Mouse (Mus musculus): ENCODE measurements around the gene Tril.
A peak's percentile ranks its signal among the peaks of the same experiment; 100 is the strongest.

The Tril gene

DNA sequence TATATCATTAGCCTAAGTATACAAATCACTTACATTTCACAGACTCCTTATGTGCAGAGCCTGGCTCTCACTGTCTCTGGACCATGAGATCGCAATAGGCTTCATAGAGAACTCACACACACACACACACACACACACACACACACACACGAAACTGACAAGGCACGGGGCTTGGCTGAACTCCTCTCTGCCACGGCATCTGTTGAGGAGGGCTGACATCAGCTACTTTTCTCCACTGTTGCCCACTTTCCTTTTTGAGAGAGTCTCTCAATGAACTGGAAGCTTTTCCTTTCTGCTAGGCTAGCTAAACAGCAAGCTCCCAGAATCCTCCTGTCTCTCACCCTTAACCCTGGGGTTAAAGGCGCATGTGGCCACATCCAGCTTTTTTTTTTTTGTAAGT, 14.6 kb downstream of the Tril start:
- DNase-seq (ENCODE audit: low read depth, low spot score), result no peak

DNA sequence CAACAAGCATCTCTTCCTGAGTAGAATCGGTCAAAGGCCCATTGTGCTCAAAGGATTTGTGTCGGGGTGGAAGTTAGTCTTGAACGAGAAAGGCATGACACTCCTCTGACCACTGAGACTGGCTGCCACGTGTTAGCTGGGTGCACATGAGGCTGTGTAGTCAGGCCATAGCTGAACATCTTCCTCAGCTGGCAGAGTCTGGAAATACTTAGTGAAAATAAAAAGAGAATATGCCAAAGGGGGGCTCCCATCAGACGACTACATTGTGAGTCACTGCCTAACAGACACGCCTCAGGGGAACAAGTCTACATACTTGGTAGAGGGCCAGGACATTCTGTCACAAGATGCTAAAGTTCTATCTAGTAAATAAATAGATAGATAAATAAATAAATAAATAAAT, 16.5 kb downstream of the Tril start:
- DNase-seq (ENCODE audit: low read depth, low spot score), result no peak

DNA sequence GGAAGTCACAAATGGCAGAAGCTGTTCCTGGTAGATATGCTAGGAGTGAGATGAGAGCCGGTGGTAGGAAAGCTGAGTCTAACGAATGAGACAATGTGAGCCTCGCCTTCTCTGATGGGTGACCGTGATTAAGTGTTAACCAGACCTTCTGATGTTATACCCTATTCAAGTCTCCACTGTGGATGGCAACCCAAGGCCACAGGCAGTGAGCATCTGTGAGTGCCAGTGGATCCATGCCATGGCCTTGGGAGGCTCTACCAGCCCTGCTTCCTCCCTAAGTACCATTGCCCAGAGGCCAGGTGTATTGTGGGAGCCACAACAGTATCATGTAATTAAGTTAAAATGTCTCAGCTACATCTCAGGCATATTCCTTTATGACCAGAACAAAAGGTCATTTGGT, 17.1 kb downstream of the Tril start:
- no peak for DNase-seq (ENCODE audit: low read depth, low spot score)

DNA sequence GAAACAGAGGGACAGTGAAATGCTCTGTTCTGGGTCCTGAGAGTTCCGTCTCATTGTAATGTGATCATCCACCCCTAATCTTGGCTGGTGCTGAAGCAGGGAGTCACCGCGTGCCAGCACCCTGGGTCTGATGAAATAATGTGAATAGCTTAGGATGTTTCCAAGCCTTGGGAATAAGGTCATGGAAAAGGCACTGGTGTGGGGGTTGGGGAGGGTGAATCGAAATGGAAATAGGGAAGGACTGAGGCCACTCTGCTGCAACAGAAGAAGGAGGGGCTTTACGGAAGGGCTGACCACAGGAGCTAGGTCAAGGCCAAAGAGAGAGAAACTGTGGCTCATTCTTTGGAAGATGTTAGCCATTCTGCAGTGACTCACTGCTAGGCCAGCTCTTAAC, 18.7 kb downstream of the Tril start:
- no peak for DNase-seq (ENCODE audit: low read depth, low spot score)

DNA sequence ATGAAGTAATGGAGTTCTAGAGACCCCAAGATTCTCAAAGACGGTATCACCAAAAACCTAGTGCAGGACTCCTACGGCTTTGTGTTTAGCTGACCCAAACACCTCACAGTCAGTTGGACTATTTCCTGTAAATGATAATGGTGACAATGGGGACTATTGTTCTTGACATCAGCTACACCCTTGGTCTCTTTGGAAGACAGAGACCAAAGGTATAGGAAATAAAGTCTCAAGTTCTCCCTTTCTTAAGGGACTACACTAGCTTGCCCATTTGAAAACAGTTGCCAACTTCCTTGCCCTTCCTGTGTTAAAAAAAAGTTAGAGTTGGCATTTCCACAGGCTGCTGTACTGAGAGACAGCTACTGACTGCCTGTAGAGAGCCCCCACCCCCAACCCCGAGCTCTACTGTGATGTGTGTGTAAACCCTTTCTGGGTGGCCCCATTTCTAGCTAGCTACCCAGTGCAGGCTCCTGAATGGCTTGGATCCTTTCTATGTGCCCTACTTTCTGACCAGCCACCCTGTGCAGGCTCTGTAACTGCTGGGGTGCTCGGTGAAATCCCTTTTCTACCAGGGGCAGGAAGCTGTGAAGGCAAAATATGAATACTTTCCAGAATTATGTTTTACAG, 19.2 kb downstream of the Tril start:
- no peak for DNase-seq (ENCODE audit: low read depth, low spot score)

DNA sequence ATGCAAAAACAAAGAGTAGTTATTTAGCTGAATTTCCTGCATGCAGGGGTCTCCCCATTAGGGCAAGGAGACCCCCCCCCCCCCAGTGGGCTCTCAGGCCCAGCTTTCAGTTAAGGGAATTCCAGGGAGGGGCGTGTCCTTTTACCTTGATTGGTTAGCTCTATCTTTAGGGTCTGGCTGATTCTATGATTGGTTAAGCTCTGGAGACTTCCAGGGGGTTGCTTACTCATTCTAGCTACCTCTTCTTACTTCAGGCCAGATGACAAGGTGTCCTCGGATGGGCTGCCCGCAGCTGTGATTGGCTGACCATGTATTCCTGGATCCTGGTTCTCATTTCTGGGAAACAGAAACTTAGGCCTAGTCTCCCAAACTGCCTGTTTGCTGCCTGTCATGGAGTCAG, 21.8 kb downstream of the Tril start:
- no peak for DNase-seq (ENCODE audit: low read depth, low spot score)

DNA sequence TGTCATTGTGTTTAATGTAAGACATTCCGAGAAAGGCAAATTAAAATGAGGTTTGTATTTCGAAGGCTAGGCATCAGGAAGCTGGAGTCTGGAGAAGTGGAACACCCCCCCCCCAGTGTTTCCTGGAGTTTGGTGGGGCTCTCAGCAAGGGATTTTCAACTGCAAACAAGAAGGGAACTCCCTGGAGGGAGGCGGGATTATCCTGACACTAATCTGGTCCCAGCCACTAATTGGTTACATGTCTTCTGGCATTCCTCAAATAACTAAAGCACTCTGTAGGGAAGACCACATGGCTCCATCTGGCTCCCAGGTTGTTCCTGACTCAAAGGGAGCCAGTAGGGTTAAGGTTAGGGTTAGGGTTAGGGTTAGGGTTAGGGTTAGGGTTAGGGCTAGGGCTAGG, 23.8 kb downstream of the Tril start:
- DNase-seq (ENCODE audit: low read depth, low spot score), result no peak

DNA sequence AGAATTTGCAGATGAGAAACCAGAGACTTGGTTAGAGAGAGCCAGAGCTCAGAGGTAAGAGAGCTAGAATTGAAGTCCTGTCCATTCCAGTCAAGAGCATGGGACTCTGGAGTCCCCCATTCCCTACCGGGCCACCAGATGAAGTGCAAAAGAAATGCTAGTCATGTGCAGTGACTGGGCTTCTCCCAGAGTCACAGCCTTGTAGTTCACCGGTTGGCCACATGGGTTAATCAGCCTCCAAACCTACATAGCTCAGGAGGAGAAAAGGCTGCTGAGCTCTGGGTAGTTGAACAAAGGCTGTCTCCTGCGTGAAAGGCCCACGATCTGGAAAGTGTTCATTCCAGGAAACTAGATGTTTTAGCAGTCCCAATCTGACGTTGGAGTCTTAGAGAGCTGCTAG, 24.8 kb downstream of the Tril start:
- peak; percentile 6 for DNase-seq (ENCODE audit: low read depth, low spot score)

DNA sequence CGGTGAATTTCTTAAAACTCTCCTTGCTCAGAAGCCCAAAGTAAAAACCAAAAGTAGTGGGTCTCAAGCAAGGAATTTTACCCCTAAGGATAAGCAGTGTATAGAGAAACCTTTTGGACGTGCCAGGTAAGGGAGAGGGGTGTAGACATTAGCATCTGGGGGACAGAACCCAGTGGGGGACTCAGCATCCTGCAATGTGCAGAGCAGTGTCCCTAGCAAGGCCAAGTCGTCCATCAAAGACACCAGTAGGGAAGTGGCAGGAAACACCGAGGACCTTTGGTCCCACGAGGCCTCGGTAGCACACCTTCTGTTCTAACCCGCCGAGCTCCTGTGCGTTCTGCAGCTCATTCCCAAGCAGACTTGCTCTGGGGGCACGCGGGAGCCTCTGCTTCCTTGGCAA, 25.6 kb downstream of the Tril start:
- no peak for DNase-seq (ENCODE audit: low read depth, low spot score)

DNA sequence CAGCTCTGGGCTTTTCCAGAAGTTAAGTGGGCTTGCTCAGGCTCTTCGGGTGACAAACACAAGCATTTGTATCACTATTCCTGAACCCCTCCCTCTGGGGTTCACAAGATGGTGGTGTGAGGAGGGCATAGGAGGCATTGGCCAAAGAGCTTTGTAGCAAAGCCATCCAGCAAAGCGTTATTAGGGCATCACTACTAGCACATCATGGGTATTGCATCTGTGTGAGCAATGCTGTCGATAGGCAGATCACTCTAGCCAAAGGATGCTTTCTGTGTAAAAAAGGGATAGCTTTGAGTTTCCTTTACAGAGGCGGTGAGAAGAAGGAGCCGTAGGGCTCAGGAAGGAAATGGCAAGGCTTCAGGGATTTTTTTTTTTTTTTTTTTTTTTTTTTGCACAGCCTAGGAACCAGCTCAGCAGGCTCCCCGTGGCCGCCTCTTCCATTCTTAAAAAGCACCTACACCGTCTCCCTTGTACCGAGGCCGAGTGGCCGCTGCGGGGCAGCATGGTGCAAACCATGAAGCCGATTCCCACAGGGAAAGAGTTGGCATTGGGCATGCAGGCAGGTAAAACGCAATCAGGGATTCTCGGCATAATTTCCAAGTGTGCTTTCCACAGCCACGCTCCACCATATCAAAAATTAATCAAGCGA, 26.2 kb downstream of the Tril start:
- no peak for DNase-seq (ENCODE audit: low read depth, low spot score)

DNA sequence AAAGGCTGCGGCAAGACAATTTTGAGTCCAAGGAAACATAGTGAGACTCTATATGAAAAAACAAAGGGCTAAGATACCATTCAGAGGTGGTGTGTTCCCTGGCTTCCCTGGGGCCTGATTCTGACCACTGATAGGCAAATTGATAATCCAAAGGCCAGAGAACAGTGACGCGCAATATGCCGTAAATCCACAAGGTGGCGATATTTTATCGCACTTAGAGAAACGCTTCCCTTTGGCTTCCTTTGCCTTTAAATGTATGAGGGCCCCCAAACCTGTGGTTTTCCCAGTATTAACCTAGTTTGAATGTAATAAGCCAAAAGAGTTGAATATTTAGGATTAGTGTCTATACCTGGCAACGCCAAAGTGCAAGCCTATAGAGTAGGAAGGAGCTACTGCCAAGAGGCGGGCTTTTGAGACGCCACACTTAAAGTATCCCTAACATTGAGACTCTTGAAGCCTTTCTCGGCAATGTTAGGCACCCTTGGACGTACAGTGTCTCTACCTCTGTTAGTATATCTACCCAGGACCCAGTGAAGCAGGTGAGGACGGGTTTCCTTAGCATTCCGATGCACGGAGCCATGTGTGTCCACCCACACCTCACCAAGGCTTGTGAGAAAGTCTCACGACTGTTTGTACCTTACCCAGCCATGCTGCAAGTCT, 37.6 kb downstream of the Tril start:
- peak; percentile 41 for DNase-seq (ENCODE audit: low read depth, low spot score)

DNA sequence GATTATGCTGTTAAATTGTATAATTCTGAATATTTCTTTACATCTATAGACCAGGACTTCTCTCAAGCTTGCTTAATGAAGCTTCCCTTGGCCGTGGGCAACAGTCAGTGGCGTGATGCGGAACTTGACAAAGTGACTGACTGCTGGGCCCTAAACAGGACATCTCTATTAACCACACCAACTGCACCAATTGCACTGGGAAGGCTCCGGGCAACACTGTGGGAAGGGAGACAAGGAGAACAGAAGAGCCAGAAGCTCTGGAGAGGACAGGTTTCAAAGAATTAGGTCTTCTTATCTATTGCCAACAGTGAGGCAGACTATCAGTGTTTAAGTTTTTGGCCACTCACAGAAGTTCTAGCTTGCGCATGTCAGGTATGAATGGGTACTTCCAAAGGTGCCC, 38.4 kb downstream of the Tril start:
- DNase-seq (ENCODE audit: low read depth, low spot score), result no peak

DNA sequence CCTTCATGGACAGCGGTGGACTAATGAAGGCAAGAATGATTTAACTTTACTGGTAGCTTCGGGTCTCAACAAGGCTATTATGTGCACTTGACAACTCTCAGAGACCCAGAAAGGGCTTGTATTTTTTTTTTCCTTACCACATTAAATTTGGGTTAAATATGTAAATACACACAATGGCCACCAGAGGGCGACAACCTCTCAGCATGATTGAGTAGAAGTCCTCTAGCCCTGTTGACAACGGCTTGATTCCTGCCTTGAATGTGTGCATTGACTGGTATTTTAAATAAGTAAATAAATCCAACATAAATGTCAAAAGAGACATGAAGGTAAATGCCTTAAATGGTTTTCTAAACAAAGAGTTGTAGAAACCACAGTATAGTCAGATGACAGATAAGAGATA, 39.5 kb downstream of the Tril start:
- peak; percentile 52 for DNase-seq (ENCODE audit: low read depth, low spot score)

DNA sequence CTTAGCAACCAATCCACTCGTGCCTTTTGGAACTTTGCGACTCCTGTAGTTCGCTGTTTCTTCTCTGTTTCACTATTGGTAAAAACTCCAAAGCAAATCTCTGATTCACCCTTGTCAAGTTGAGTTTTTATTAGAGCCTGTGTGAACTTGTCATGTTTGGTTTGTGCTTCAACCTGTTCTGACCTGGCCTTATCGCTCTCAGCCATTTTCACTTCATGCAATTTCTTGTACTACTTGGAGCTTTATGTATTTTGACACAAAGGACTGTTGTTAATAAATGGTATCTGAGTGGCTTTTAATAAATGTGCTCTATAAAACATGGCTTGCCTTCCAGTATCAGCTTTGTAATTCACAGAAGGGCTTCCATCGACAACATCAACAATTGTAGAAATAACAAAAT, 40.6 kb downstream of the Tril start:
- DNase-seq (ENCODE audit: low read depth, low spot score), result no peak

DNA sequence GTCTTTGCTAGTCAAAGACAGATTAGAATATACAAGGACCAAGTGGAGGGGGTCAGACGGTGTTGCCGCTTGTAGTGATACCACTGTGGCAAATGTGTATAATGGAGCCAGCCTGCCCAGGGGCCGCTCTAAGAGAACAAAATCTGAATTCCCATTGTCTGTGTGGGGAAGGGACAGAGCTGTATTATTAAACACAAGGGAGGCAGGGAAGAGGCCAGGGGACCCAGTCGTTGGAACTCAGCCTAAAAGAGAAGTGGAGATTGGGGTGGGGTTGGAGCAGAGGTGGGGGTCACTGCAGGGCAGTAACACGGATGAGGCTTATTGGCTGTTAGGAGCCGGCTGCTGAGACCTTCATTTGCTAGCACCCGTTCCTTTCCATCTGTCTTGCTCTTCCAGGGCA, 41.1 kb downstream of the Tril start:
- DNase-seq (ENCODE audit: low read depth, low spot score), result no peak

DNA sequence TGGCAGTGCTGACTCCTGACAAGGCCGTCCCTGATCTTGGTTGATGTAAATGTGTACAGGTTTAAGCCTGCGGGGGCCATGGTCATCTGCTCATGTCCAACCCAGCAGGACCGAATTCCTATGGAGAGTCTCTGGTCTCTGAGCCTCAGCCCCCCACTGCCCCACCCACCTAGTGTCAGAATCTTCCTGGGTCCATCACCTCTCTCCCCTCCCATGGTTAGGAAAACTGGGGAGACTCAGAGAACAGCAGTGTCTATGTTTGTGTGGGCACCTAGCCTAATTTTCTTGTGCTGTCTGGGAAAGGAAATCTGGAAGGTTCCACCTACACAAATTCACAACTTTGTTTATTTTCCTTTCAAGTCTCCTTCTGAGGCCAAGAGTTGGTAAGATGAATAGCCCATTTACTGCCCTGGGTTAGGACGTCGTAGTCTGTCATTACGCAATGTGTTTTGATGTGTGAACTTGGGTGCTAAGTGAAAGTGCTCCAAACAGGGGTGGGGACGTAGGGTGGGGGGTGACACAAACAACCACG, 42.1 kb downstream of the Tril start:
- no peak for DNase-seq (ENCODE audit: low read depth, low spot score)

DNA sequence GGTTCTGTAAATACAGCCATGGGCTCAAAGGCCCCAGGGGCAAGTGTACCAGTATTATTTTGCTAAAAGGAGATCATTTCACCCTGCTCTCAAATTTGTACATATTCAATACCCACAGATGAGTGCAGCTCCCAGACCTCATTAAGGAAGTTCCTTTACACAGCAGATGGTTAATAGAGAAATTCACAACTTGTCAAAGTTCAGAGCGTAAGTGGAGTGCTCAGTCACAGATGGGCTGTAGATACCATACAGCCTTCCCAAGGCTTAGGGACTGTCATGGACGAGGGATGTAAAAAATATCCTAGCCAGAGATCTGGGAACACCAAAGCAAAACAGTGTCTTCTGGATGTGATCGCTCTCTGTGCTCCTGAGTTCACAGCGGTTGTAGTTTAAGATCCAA, 52.4 kb downstream of the Tril start:
- DNase-seq (ENCODE audit: low read depth, low spot score), result no peak

DNA sequence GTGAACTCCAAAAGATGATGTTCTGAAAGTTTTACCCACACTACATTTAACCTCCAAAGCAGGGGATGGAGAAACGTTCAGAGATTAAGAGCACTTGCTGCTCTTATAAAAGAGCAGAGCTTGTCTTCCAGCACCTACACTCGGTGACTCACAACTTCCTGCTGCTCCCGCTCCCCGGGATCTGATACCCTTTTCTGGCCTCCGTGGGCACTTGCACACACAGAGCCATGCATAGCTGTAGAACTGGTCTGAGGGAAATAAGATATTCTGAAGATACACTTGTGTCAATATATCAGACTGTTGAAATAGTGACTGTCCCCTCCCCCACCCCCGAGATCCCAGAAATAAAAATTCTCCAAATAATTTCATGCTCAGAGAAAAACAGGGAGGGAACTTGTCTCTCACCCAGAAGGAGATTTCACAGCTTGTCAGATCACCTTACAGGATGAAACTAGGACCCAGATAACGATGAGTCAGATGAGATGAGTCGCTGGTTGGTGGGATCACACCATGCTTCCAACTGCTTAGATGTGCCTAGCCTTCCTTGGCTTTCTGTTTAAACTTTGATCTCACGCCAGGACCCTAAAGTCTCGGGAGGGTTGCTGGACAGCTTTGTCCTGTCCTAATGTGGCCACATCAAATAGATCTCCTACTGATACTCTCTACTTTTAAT, 54.3 kb downstream of the Tril start:
- DNase-seq (ENCODE audit: low read depth, low spot score), result no peak

DNA sequence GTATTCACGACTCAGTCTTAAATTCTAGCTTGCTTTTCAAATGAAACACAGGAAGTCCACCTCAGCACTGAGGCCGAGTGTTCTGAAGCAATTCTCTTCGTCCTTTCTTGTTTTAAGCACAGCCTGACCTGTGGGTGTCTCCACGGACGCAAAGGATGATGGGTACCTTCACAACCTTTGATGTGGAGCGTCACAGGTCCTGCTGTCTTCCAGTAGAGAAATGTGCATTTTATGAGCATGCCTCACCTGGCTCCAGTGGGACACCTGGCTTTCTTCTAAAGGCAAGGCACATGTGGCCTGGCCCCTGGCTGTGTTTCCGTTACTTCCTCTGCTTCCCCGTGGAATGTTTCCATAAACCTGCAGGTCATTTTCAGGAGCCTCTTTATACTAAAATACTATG, 54.9 kb downstream of the Tril start:
- DNase-seq (ENCODE audit: low read depth, low spot score), result no peak

Data from A20 (cell line).